8 mouse cellular contexts compared by ENCODE assay signal in the genomic region with DNA sequence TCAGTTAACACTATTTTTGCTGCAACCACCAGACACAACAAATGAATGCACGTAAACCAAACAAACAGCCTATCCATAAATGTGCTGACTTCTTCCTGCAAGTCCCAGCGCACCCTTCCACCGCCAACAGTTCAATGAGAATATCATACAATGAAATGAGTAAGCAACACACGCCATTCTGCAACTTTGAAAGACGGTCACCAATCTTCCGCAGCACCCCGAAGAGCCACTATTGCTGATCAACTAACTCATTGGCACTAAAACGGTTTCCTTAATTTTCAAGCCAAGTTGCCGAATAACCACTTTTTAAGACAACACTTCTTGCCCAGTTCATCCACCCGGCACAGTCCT. TPM values are rescaled to one million over a fixed set of nuclear protein-coding genes. Genes with fewer than 3 reads are reported as not detected.
DNase-seq lines count a peak whose midpoint lies in the region; ATAC-seq and TF ChIP-seq lines count a peak whose summit lies in the region.

No protein-coding gene starts in this region.

- H3K27ac ChIP-seq in left cerebral cortex, adult 2 months, result peak overlapping the region; percentile 72; the same call in 1 of the 2 replicates
- peak overlapping the region; percentile 100 for H3K27ac ChIP-seq in bone marrow, adult 2 months (ENCODE audit: control insufficient read depth, insufficient read depth, low read depth, low read length, poor library complexity)
- no peak overlapping the region for H3K27ac ChIP-seq in forebrain, embryonic 11.5 days (ENCODE audit: low read depth, low read length)
- H3K27ac ChIP-seq in kidney, postnatal 0 days, result peak overlapping the region; percentile 100
- H3K27ac ChIP-seq in midbrain, embryonic 15.5 days, result peak overlapping the region; percentile 100

- H3K27me3 ChIP-seq in forebrain, embryonic 11.5 days (ENCODE audit: control insufficient read depth, insufficient read depth, low read length), result no peaks in the 10 kb centered on the region
- H3K27me3 ChIP-seq in kidney, postnatal 0 days (ENCODE audit: insufficient read depth, low read length), result no peaks in the 10 kb centered on the region
- H3K27me3 ChIP-seq in midbrain, embryonic 15.5 days (replicated peaks), result no peaks in the 10 kb centered on the region

- peaks cover 3% of the 10 kb centered on the region; the same call in 1 of the 2 replicates for H3K4me1 ChIP-seq in bone marrow, adult 2 months (ENCODE audit: control insufficient read depth, insufficient read depth, low read length)
- H3K4me1 ChIP-seq in forebrain, embryonic 11.5 days (replicated peaks; ENCODE audit: control insufficient read depth, insufficient read depth, low read length), result no peaks in the 10 kb centered on the region
- H3K4me1 ChIP-seq in kidney, postnatal 0 days (replicated peaks; ENCODE audit: insufficient read depth, low read length), result no peaks in the 10 kb centered on the region; the same call in 1 of the 2 replicates
- peaks cover 22% of the 10 kb centered on the region for H3K4me1 ChIP-seq in midbrain, embryonic 15.5 days

- no peak for ATAC-seq in forebrain, embryonic 11.5 days (replicated peaks; ENCODE audit: low FRiP score)
- ATAC-seq in kidney, postnatal 0 days (replicated peaks; ENCODE audit: low FRiP score, low read depth), result no peak
- ATAC-seq in midbrain, embryonic 15.5 days (replicated peaks), result no peak

- TF ChIP-seq CTCF in left cerebral cortex, adult 2 months (IDR thresholded peaks at IDR 0.05), result no peak
- TF ChIP-seq CTCF in bone marrow, adult 2 months (IDR thresholded peaks at IDR 0.05; ENCODE audit: control insufficient read depth, insufficient read depth, low read length), result no peak
- no peak for TF ChIP-seq CTCF in kidney, postnatal 0 days (IDR thresholded peaks at IDR 0.05; ENCODE audit: low read depth)

- H3K36me3 ChIP-seq in forebrain, embryonic 11.5 days (ENCODE audit: control insufficient read depth, insufficient read depth, low read length), result no peaks in the 10 kb centered on the region
- no peaks in the 10 kb centered on the region for H3K36me3 ChIP-seq in kidney, postnatal 0 days (ENCODE audit: insufficient read depth, low read length)
- no peaks in the 10 kb centered on the region for H3K36me3 ChIP-seq in midbrain, embryonic 15.5 days (replicated peaks)

- under 1% methylated on average over 10 of the region's 10 CpGs for WGBS in bone marrow, adult 2 months
- WGBS in forebrain, embryonic 11.5 days, result 4% methylated on average over 10 of the region's 10 CpGs
- 1% methylated on average over 10 of the region's 10 CpGs for WGBS in kidney, postnatal 0 days
- 1% methylated on average over 10 of the region's 10 CpGs for WGBS in midbrain, embryonic 15.5 days

- intact Hi-C loops in left cerebral cortex, adult 2 months (cut with DNase I), result loop anchor here (5.0 kb wide), 2 partner anchors 60 to 340 kb away; no protein-coding TSS in a partner anchor

- DNase-seq in left cerebral cortex, adult 2 months (ENCODE audit: extremely low spot score in 1 of 2, low spot score in 2 of 2), result no peak
- DNase-seq in left cerebral cortex, adult 8-10 months (ENCODE audit: low spot score in 2 of 2), result no peak
- no peak for DNase-seq in forebrain, embryonic 11.5 days (ENCODE audit: low spot score)
- peak; percentile 22 for DNase-seq in kidney, postnatal 0 days (ENCODE audit: low spot score)
- no peak for DNase-seq in ovary, postnatal 14 days (ENCODE audit: low spot score)
- no peak for DNase-seq in yolk sac, embryonic 10.5 days (ENCODE audit: low spot score)

- peak overlapping the region; percentile 96 for H3K9ac ChIP-seq in forebrain, embryonic 11.5 days (ENCODE audit: low read length)
- peak overlapping the region; percentile 97 for H3K9ac ChIP-seq in kidney, postnatal 0 days (ENCODE audit: low read depth, low read length)
- H3K9ac ChIP-seq in midbrain, embryonic 15.5 days, result peak overlapping the region; percentile 82

- peak overlapping the region; percentile 64 for H3K4me2 ChIP-seq in forebrain, embryonic 11.5 days (ENCODE audit: low read depth, low read length, severe bottlenecking)
- H3K4me2 ChIP-seq in kidney, postnatal 0 days (ENCODE audit: low read length), result peak overlapping the region; percentile 76
- peak overlapping the region; percentile 82 for H3K4me2 ChIP-seq in midbrain, embryonic 15.5 days

- H3K4me3 ChIP-seq in left cerebral cortex, adult 2 months, result peak overlapping the region; percentile 99
- peak overlapping the region; percentile 98 for H3K4me3 ChIP-seq in bone marrow, adult 2 months (replicated peaks; ENCODE audit: control insufficient read depth, low read depth, low read length)
- H3K4me3 ChIP-seq in forebrain, embryonic 11.5 days (ENCODE audit: low read depth, low read length), result peak overlapping the region; percentile 99
- peak overlapping the region; percentile 100 for H3K4me3 ChIP-seq in kidney, postnatal 0 days (replicated peaks; ENCODE audit: low read depth, low read length)
- H3K4me3 ChIP-seq in midbrain, embryonic 15.5 days, result peak overlapping the region; percentile 70

- H3K9me3 ChIP-seq in forebrain, embryonic 11.5 days (ENCODE audit: control insufficient read depth, low read length), result no peaks in the 10 kb centered on the region
- H3K9me3 ChIP-seq in kidney, postnatal 0 days (replicated peaks; ENCODE audit: low read length), result no peaks in the 10 kb centered on the region
- no peaks in the 10 kb centered on the region for H3K9me3 ChIP-seq in midbrain, embryonic 15.5 days

- TF ChIP-seq POLR2A in bone marrow, adult 2 months (IDR thresholded peaks at IDR 0.05; ENCODE audit: borderline replicate concordance, control insufficient read depth, low read depth, low read length), result no peak

RNA-seq across cellular contexts. Expression of a gene that starts 1.2 kb away (rescaled TPM):
- 10 to 100 TPM; 68.4 to 74.1 TPM for total RNA-seq in left cerebral cortex, adult 2 months (2021)
- 10 to 100 TPM; 59.1 to 77.3 (median 64.4) TPM for total RNA-seq in left cerebral cortex, adult 8-10 months (2022)
- 20.8 and 28.5 TPM in 2 replicates for polyA plus RNA-seq in bone marrow, adult 2 months (2011; ENCODE audit: insufficient read depth, insufficient read length, low replicate concordance, missing spikeins)
- 22.5 and 24.6 TPM in 2 replicates for polyA plus RNA-seq in forebrain, embryonic 11.5 days (2014; fragmentation: Nextera tagmentation; extraction: Ambion mirVana)
- polyA plus RNA-seq in kidney, postnatal 0 days (2015; fragmentation: Nextera tagmentation; extraction: Ambion mirVana), result 9.7 and 10.0 TPM in 2 replicates
- polyA plus RNA-seq in midbrain, embryonic 15.5 days (2015; fragmentation: Nextera tagmentation; extraction: Ambion mirVana), result 20.4 and 20.8 TPM in 2 replicates

RNA-seq across cellular contexts. Expression of a gene that starts 18.5 kb away (rescaled TPM):
- under 1 TPM; 0.18 to 0.68 TPM for total RNA-seq in left cerebral cortex, adult 2 months (2021)
- under 1 TPM in 1 of 4 experiments, not detected in 3; 0.17 TPM for total RNA-seq in left cerebral cortex, adult 8-10 months (2022)
- polyA plus RNA-seq in bone marrow, adult 2 months (2011; ENCODE audit: insufficient read depth, insufficient read length, low replicate concordance, missing spikeins), result not detected in 2 replicates
- polyA plus RNA-seq in forebrain, embryonic 11.5 days (2014; fragmentation: Nextera tagmentation; extraction: Ambion mirVana), result not detected in 2 replicates
- polyA plus RNA-seq in kidney, postnatal 0 days (2015; fragmentation: Nextera tagmentation; extraction: Ambion mirVana), result not detected in 2 replicates
- polyA plus RNA-seq in midbrain, embryonic 15.5 days (2015; fragmentation: Nextera tagmentation; extraction: Ambion mirVana), result not detected in 2 replicates
